Mouse (Mus musculus) myocyte (in vitro differentiated cells): Measurements from ENCODE around the gene Lrrc40.

ENCODE experiments used
- CEBPB ChIP-seq: IDR thresholded peaks from 2 replicates; pipeline ENCODE4 v1.6.1; 2011; ENCODE audit warnings: mild to moderate bottlenecking, moderate library complexity; ENCODE audit not compliant: poor library complexity, insufficient read depth, severe bottlenecking
- E2F4 ChIP-seq: IDR thresholded peaks from one replicate; pipeline ENCODE4 v1.6.1; 2011; ENCODE audit warnings: mild to moderate bottlenecking, control low read depth, moderate library complexity; ENCODE audit not compliant: insufficient read depth
- MAX ChIP-seq: IDR thresholded peaks from one replicate; pipeline ENCODE4 v1.6.1; 2011; ENCODE audit warnings: low read depth, mild to moderate bottlenecking, control low read depth
- MYOD1 ChIP-seq, 3 experiments: IDR thresholded peaks; one replicate each; pipeline ENCODE4 v1.6.1; 2011; ENCODE audit warnings: control low read depth in 2 of 3, low read depth in 2 of 3, mild to moderate bottlenecking in 2 of 3, moderate library complexity in 1 of 3; ENCODE audit not compliant: insufficient read length in 2 of 3, control insufficient read depth in 1 of 3
- MYOG ChIP-seq, 3 experiments: IDR thresholded peaks; one replicate each; pipeline ENCODE4 v1.6.1; 2011; ENCODE audit warnings: control low read depth in 2 of 3, low read depth in 2 of 3, mild to moderate bottlenecking in 2 of 3; ENCODE audit not compliant: insufficient read length in 2 of 3, control insufficient read depth in 1 of 3, insufficient read depth in 1 of 3
- POLR2A ChIP-seq: IDR thresholded peaks from one replicate; pipeline ENCODE4 v1.6.1; 2011; ENCODE audit warnings: low read depth, mild to moderate bottlenecking, control low read depth, moderate library complexity; ENCODE audit not compliant: insufficient read length
- POLR2AphosphoS2 ChIP-seq: IDR thresholded peaks from one replicate; pipeline ENCODE4 v1.6.1; 2011; ENCODE audit warnings: low read depth, control low read depth; ENCODE audit not compliant: insufficient read length
- REST ChIP-seq: IDR thresholded peaks from one replicate; pipeline ENCODE4 v1.6.1; 2011; ENCODE audit warnings: mild to moderate bottlenecking, control low read depth, moderate library complexity; ENCODE audit not compliant: insufficient read depth, insufficient read length
- SRF ChIP-seq: IDR thresholded peaks from one replicate; pipeline ENCODE4 v1.6.1; 2011; ENCODE audit warnings: low read depth; ENCODE audit not compliant: control insufficient read depth, insufficient read length
- TCF12 ChIP-seq: IDR thresholded peaks from one replicate; pipeline ENCODE4 v1.6.1; 2011; ENCODE audit warnings: mild to moderate bottlenecking, control low read depth; ENCODE audit not compliant: poor library complexity, insufficient read depth, severe bottlenecking
- TCF3 ChIP-seq: IDR thresholded peaks from one replicate; pipeline ENCODE4 v1.6.1; 2011; ENCODE audit warnings: low read depth, control low read depth; ENCODE audit not compliant: insufficient read length
- USF1 ChIP-seq: IDR thresholded peaks from one replicate; pipeline ENCODE4 v1.6.1; 2011; ENCODE audit warnings: low read depth, mild to moderate bottlenecking, control low read depth, moderate library complexity

GRCm38 (mm10) chr3:158038106-158038505, 1.6 kb downstream of the Lrrc40 start:
- TF ChIP-seq USF1 (no peak), POLR2A (no peak), E2F4 (no peak), CEBPB (no peak), MYOG (IDR thresholded peaks at IDR 0.05; ENCODE audit: control insufficient read depth in 1 of 3, insufficient read depth in 1 of 3, insufficient read length in 2 of 3, low read depth in 2 of 3) (no peak), MYOD1 (IDR thresholded peaks at IDR 0.05; ENCODE audit: control insufficient read depth in 1 of 3, insufficient read length in 2 of 3, low read depth in 2 of 3) (no peak), REST (no peak), POLR2AphosphoS2 (no peak), SRF (no peak), TCF12 (no peak), MAX (no peak), TCF3 (no peak)
